Mouse (Mus musculus) induced T-regulatory cell, adult 2 months (primary cell): Measurements from ENCODE around the gene Tdrd12.

ENCODE experiments used
- DNase-seq: peaks from one replicate; pipeline ENCODE4 v3.0.0-alpha.2; 2012; ENCODE audit warnings: low read depth

Gene Tdrd12

DNA sequence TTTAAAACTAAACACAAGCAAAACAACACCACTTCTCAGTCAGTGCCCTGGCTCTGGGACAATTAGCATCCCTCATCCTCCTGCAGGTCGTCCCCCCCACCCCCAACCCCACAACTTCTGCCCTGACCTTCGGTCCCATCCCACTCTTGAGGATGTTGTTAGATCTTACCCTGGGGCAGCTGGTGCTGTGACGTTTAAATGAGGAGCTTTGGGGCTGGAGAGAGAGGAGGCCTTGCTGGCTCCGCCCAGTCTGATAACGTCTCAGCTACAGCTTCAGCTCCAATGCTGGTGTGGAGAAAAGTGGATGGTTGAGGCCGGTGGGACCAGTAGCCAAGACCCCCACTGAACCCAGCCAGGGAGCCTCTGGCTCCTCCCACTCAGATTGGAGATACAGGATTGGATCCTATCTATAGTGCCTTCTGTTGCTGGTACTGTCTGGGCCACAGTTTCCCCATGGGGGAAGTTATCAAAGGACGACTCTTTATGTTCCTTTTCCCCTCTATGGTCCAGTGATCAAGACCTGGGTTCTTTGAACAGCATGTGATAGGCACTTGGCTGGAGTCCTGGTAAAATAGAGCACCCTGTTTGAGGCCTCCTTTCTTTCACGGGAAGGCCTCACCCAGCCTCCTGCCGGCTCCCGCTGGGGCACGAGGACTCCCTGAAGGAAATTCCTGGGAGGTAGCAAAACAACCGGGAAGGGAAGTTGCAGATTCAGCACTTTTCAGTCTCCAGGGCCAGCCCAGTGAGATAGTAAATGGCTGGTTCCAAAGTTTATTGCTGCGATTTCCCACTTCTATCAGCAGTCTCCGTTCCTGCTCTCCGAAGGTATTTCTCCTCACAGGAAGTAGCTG is 89.3 kb downstream of the Tdrd12 start, which contains the start of gene Slc7a9:
Slc7a9 (plus strand) TSS at position 801 of the 851 bp plus-strand sequence.
- no peak for DNase-seq

DNA sequence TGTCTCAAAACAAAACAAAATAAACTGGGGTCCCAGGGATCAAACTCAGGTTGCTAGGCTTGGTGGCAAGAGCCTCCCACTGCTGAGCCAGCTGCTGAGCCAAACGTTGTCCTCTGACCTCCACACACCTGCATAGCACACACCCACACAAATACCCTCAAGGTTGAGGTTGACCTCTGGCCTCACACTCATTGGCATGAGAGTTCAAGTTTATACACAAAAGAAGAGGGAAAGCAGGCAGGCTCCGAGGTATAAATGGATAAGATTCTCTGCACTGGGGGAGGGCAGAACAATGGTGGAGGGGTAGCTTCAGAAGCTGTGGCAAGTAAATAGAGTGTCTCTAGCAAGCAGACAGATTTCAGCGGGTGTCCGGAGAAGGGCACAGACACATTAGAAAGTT is 90.0 kb downstream of the Tdrd12 start:
- DNase-seq, result no peak

DNA sequence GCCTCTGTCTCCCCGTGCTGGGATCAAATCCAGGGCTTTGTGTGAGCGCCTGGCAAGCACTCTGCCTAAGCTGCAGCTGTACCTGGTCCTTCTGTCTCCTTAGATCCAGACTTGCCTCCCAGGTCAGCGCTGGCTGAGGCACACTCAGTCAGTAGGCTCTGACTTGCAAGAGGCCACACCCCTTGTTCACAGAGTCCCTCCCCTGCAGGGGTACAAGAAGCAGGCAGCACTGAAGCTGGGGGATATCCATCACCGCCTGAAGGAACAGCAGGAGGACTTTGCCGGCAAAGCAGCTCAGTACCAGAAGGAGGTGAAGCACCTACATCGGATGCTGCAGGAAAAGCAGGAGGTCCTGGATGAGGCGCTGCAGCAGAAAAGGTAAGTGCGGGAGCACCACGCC is 102.3 kb downstream of the Tdrd12 start:
- DNase-seq, result no peak

- no peak for DNase-seq
These were observed 109.4 kb downstream of the Tdrd12 start for GRCm38 (mm10) chr7:35428146-35428545.

- no peak for DNase-seq
These were observed 114.5 kb downstream of the Tdrd12 start for GRCm38 (mm10) chr7:35423071-35423470.
